Mouse (Mus musculus): ENCODE measurements at regions not wholly inside any gene's neighbourhood (a gene's known extent, or its start where the extent isn't known, plus 50 kb on each side); places are given as distances from the start of the nearest gene placed in this dataset.

- no peak overlapping the region for H3K4me3 ChIP-seq (ENCODE audit: low read depth, low read length)
- H3K27ac ChIP-seq (ENCODE audit: low read depth): no peak overlapping the region
- no peak for ATAC-seq (ENCODE audit: insufficient read depth, low read depth)
- no peaks in the 10 kb centered on the region for H3K27me3 ChIP-seq (ENCODE audit: control insufficient read depth, insufficient read depth, low read length)
- no peak overlapping the region for H3K9ac ChIP-seq (replicated peaks; ENCODE audit: low read depth, low read length)
- WGBS: 47% methylated on average over 4 of the region's 4 CpGs
- no peak for DNase-seq (ENCODE audit: low spot score)
- TF ChIP-seq EP300 (IDR thresholded peaks at IDR 0.05; ENCODE audit: low read depth) (no peak), CTCF (IDR thresholded peaks at IDR 0.05; ENCODE audit: low read depth) (no peak)
- H3K9me3 ChIP-seq (replicated peaks; ENCODE audit: control insufficient read depth, low read length): no peaks in the 10 kb centered on the region
- no peaks in the 10 kb centered on the region for H3K4me1 ChIP-seq (ENCODE audit: control insufficient read depth, insufficient read depth)
- H3K36me3 ChIP-seq (replicated peaks; ENCODE audit: control insufficient read depth, insufficient read depth, low read length): no peaks in the 10 kb centered on the region
- no peak overlapping the region for H3K4me2 ChIP-seq (ENCODE audit: low read depth, low read length)
These were observed 683.7 kb upstream of the Vstm2b start for GRCm38 (mm10) chr7:40214395-40214794.

- Histone ChIP-seq H3K36me3 (replicated peaks; ENCODE audit: control insufficient read depth, insufficient read depth, low read length) (no peaks in the 10 kb centered on the region), H3K9ac (replicated peaks; ENCODE audit: low read depth, low read length) (no peak overlapping the region), H3K9me3 (replicated peaks; ENCODE audit: control insufficient read depth, low read length) (no peaks in the 10 kb centered on the region), H3K27me3 (ENCODE audit: control insufficient read depth, insufficient read depth, low read length) (no peaks in the 10 kb centered on the region), H3K4me1 (ENCODE audit: control insufficient read depth, insufficient read depth) (no peaks in the 10 kb centered on the region), H3K4me2 (ENCODE audit: low read depth, low read length) (no peak overlapping the region), H3K4me3 (ENCODE audit: low read depth, low read length) (no peak overlapping the region), H3K27ac (ENCODE audit: low read depth) (no peak overlapping the region)
- no peak for TF ChIP-seq CTCF (IDR thresholded peaks at IDR 0.05; ENCODE audit: low read depth)
- no peak for TF ChIP-seq EP300 (IDR thresholded peaks at IDR 0.05; ENCODE audit: low read depth)
- 70% methylated on average over 2 of the region's 2 CpGs for WGBS
- no peak for ATAC-seq (ENCODE audit: insufficient read depth, low read depth)
- DNase-seq (ENCODE audit: low spot score): no peak
These were observed 682.9 kb upstream of the Vstm2b start for GRCm38 (mm10) chr7:40215271-40215670.

GRCm38 (mm10) chr7:40220549-40220948 is 677.6 kb upstream of the Vstm2b start:
- 54% methylated on average over 4 of the region's 4 CpGs for WGBS
- Histone ChIP-seq H3K27ac (ENCODE audit: low read depth) (no peak overlapping the region), H3K9me3 (replicated peaks; ENCODE audit: control insufficient read depth, low read length) (no peaks in the 10 kb centered on the region), H3K4me1 (ENCODE audit: control insufficient read depth, insufficient read depth) (no peaks in the 10 kb centered on the region), H3K4me3 (ENCODE audit: low read depth, low read length) (no peak overlapping the region), H3K9ac (replicated peaks; ENCODE audit: low read depth, low read length) (no peak overlapping the region), H3K27me3 (ENCODE audit: control insufficient read depth, insufficient read depth, low read length) (no peaks in the 10 kb centered on the region), H3K4me2 (ENCODE audit: low read depth, low read length) (no peak overlapping the region), H3K36me3 (replicated peaks; ENCODE audit: control insufficient read depth, insufficient read depth, low read length) (no peaks in the 10 kb centered on the region)
- DNase-seq (ENCODE audit: low spot score): no peak
- no peak for ATAC-seq (ENCODE audit: insufficient read depth, low read depth)
- TF ChIP-seq CTCF (IDR thresholded peaks at IDR 0.05; ENCODE audit: low read depth): no peak
- TF ChIP-seq EP300 (IDR thresholded peaks at IDR 0.05; ENCODE audit: low read depth): no peak

GRCm38 (mm10) chr7:40245188-40245587 is 652.9 kb upstream of the Vstm2b start:
- ATAC-seq (ENCODE audit: insufficient read depth, low read depth): no peak
- no peak for TF ChIP-seq EP300 (IDR thresholded peaks at IDR 0.05; ENCODE audit: low read depth)
- TF ChIP-seq CTCF (IDR thresholded peaks at IDR 0.05; ENCODE audit: low read depth): no peak

GRCm38 (mm10) chr7:40248521-40248920 is 649.6 kb upstream of the Vstm2b start:
- Histone ChIP-seq H3K4me2 (ENCODE audit: low read depth, low read length) (no peak overlapping the region), H3K9me3 (replicated peaks; ENCODE audit: control insufficient read depth, low read length) (no peaks in the 10 kb centered on the region), H3K27me3 (ENCODE audit: control insufficient read depth, insufficient read depth, low read length) (no peaks in the 10 kb centered on the region), H3K4me3 (ENCODE audit: low read depth, low read length) (no peak overlapping the region), H3K36me3 (replicated peaks; ENCODE audit: control insufficient read depth, insufficient read depth, low read length) (no peaks in the 10 kb centered on the region), H3K9ac (replicated peaks; ENCODE audit: low read depth, low read length) (no peak overlapping the region), H3K27ac (ENCODE audit: low read depth) (no peak overlapping the region), H3K4me1 (ENCODE audit: control insufficient read depth, insufficient read depth) (no peaks in the 10 kb centered on the region)
- no peak for ATAC-seq (ENCODE audit: insufficient read depth, low read depth)
- TF ChIP-seq EP300 (IDR thresholded peaks at IDR 0.05; ENCODE audit: low read depth): no peak
- TF ChIP-seq CTCF (IDR thresholded peaks at IDR 0.05; ENCODE audit: low read depth): no peak
- DNase-seq (ENCODE audit: low spot score): no peak
- WGBS: 73% methylated on average over 2 of the region's 2 CpGs

More at GRCm38 (mm10) chr7:40245188-40245587, 652.9 kb upstream of the Vstm2b start:
- Histone ChIP-seq H3K4me3 (ENCODE audit: low read depth, low read length) (no peak overlapping the region), H3K9me3 (replicated peaks; ENCODE audit: control insufficient read depth, low read length) (no peaks in the 10 kb centered on the region), H3K4me2 (ENCODE audit: low read depth, low read length) (no peak overlapping the region), H3K36me3 (replicated peaks; ENCODE audit: control insufficient read depth, insufficient read depth, low read length) (no peaks in the 10 kb centered on the region), H3K4me1 (ENCODE audit: control insufficient read depth, insufficient read depth) (no peaks in the 10 kb centered on the region), H3K9ac (replicated peaks; ENCODE audit: low read depth, low read length) (no peak overlapping the region), H3K27me3 (ENCODE audit: control insufficient read depth, insufficient read depth, low read length) (no peaks in the 10 kb centered on the region), H3K27ac (ENCODE audit: low read depth) (no peak overlapping the region)
- DNase-seq (ENCODE audit: low spot score): no peak
- 80% methylated on average over 8 of the region's 8 CpGs for WGBS

- TF ChIP-seq EP300 (IDR thresholded peaks at IDR 0.05; ENCODE audit: low read depth) (no peak), CTCF (IDR thresholded peaks at IDR 0.05; ENCODE audit: low read depth) (no peak)
These were observed 644.6 kb upstream of the Vstm2b start for GRCm38 (mm10) chr7:40253486-40253885.

More at GRCm38 (mm10) chr7:40253486-40253885, 644.6 kb upstream of the Vstm2b start:
- Histone ChIP-seq H3K9ac (replicated peaks; ENCODE audit: low read depth, low read length) (no peak overlapping the region), H3K36me3 (replicated peaks; ENCODE audit: control insufficient read depth, insufficient read depth, low read length) (no peaks in the 10 kb centered on the region), H3K4me1 (ENCODE audit: control insufficient read depth, insufficient read depth) (no peaks in the 10 kb centered on the region), H3K27me3 (ENCODE audit: control insufficient read depth, insufficient read depth, low read length) (no peaks in the 10 kb centered on the region), H3K9me3 (replicated peaks; ENCODE audit: control insufficient read depth, low read length) (no peaks in the 10 kb centered on the region), H3K4me2 (ENCODE audit: low read depth, low read length) (no peak overlapping the region), H3K4me3 (ENCODE audit: low read depth, low read length) (no peak overlapping the region), H3K27ac (ENCODE audit: low read depth) (no peak overlapping the region)
- WGBS: 29% methylated on average over 2 of the region's 2 CpGs
- no peak for ATAC-seq (ENCODE audit: insufficient read depth, low read depth)
- DNase-seq (ENCODE audit: low spot score): no peak

All from heart, postnatal 0 days (tissue).